In genomic region chr5:130255017-130255720, GRCm38 (mm10) we compare ENCODE assay signal across 8 mouse cellular contexts. TPM values are rescaled to one million over a fixed set of nuclear protein-coding genes. Genes with fewer than 3 reads are reported as not detected.
DNase-seq lines count a peak whose midpoint lies in the region; ATAC-seq lines count a peak whose summit lies in the region.

Gene Sbds (minus strand): TSS chr5:130255530.
Gene Tyw1 (plus strand): TSS chr5:130255619.

- intact Hi-C loops in heart, postnatal 14 days (cut with DNase I): loop anchor here (2.0 to 10.0 kb wide), 3 partner anchors 30 to 740 kb away; partner anchors contain the start of genes Asl and Crcp

- under 1% methylated on average over 52 of the region's 52 CpGs for WGBS in forebrain, embryonic 14.5 days
- WGBS in neural tube, embryonic 15.5 days: under 1% methylated on average over 52 of the region's 52 CpGs

- DNase-seq in ES-CJ7 (ENCODE audit: low read depth, low spot score): peak; percentile 99
- peak; percentile 96 for DNase-seq in cerebellum, adult 11 months
- DNase-seq in forebrain, embryonic 14.5 days (ENCODE audit: low spot score): peak; percentile 100
- peak; percentile 96 to 97 for DNase-seq in heart, postnatal 14 days
- peak; percentile 99 for DNase-seq in layer of hippocampus, adult 11-12 months (ENCODE audit: low spot score)
- peak; percentile 98 to 99 for DNase-seq in lung, adult 18-20 months
- peak; percentile 98 for DNase-seq in testis, postnatal 14 days (ENCODE audit: low spot score)

- H3K4me2 ChIP-seq in forebrain, embryonic 14.5 days (ENCODE audit: low read length): peak within 1 kb of the TSS; percentile 75
- peak within 1 kb of the TSS; percentile 86 for H3K4me2 ChIP-seq in neural tube, embryonic 15.5 days

- H3K4me1 ChIP-seq in forebrain, embryonic 14.5 days (ENCODE audit: control insufficient read depth, insufficient read depth, low read length): peaks cover 11% of the 10 kb centered on the region
- H3K4me1 ChIP-seq in neural tube, embryonic 15.5 days: peaks cover 33% of the 10 kb centered on the region

- H3K9ac ChIP-seq in forebrain, embryonic 14.5 days (ENCODE audit: low read length): peak within 1 kb of the TSS; percentile 88
- peak within 1 kb of the TSS; percentile 82 for H3K9ac ChIP-seq in neural tube, embryonic 15.5 days (replicated peaks)

- ATAC-seq in forebrain, embryonic 14.5 days: peak; percentile 91
- peak; percentile 89 for ATAC-seq in neural tube, embryonic 15.5 days (ENCODE audit: low FRiP score)

- H3K9me3 ChIP-seq in forebrain, embryonic 14.5 days (replicated peaks; ENCODE audit: control insufficient read depth, low read length): no peaks in the 10 kb centered on the region
- no peaks in the 10 kb centered on the region for H3K9me3 ChIP-seq in neural tube, embryonic 15.5 days (replicated peaks)

- H3K36me3 ChIP-seq in forebrain, embryonic 14.5 days (ENCODE audit: control insufficient read depth, insufficient read depth, low read length): peaks cover 36% of the 10 kb centered on the region
- peaks cover 30% of the 10 kb centered on the region for H3K36me3 ChIP-seq in neural tube, embryonic 15.5 days

- peak within 1 kb of the TSS; percentile 73 for H3K4me3 ChIP-seq in forebrain, embryonic 14.5 days (ENCODE audit: low read depth, low read length)
- H3K4me3 ChIP-seq in neural tube, embryonic 15.5 days (replicated peaks): peak within 1 kb of the TSS; percentile 76

- peak within 1 kb of the TSS; percentile 77; the same call in 1 of the 2 replicates for H3K27ac ChIP-seq in forebrain, embryonic 14.5 days (ENCODE audit: low read depth, low read length)
- H3K27ac ChIP-seq in neural tube, embryonic 15.5 days (replicated peaks): peak within 1 kb of the TSS; percentile 86

- H3K27me3 ChIP-seq in forebrain, embryonic 14.5 days (replicated peaks; ENCODE audit: control insufficient read depth, insufficient read depth, low read length): no peaks in the 10 kb centered on the region
- H3K27me3 ChIP-seq in neural tube, embryonic 15.5 days (replicated peaks): no peaks in the 10 kb centered on the region

RNA-seq across cellular contexts. Expression of gene Sbds, which starts in this region (rescaled TPM):
- polyA plus RNA-seq in forebrain, embryonic 14.5 days (2014; fragmentation: Nextera tagmentation; extraction: Ambion mirVana): 49.6 and 50.8 TPM in 2 replicates
- 10 to 100 TPM; 39.9 to 45.4 TPM for total RNA-seq in heart, postnatal 14 days (2021)
- polyA plus RNA-seq in neural tube, embryonic 15.5 days (2015; fragmentation: Nextera tagmentation; extraction: Ambion mirVana): 60.6 and 64.6 TPM in 2 replicates

RNA-seq across cellular contexts. Expression of gene Tyw1, which starts in this region (rescaled TPM):
- 25.2 and 29.4 TPM in 2 replicates for polyA plus RNA-seq in forebrain, embryonic 14.5 days (2014; fragmentation: Nextera tagmentation; extraction: Ambion mirVana)
- total RNA-seq in heart, postnatal 14 days (2021): 1 to 10 TPM; 8.3 to 9.3 TPM
- 21.0 and 21.9 TPM in 2 replicates for polyA plus RNA-seq in neural tube, embryonic 15.5 days (2015; fragmentation: Nextera tagmentation; extraction: Ambion mirVana)

Comparison
In these comparisons a context has a peak if more than half of its experiments do, and no peak if none do; other contexts are left out.
1. Peak in every context shown above with its lines: DNase-seq, ATAC-seq, H3K4me3 ChIP-seq and H3K27ac ChIP-seq.